29 mouse cellular contexts compared by ENCODE assay signal in genomic region chr1:37735932-37736331, GRCm38 (mm10). TPM values are rescaled to one million over a fixed set of nuclear protein-coding genes. Genes with fewer than 3 reads are reported as not detected.
"Had no signal": no experiment of that assay in that cellular context is flagged by ENCODE, and none has a peak within 500 bp of the region (broad histone marks: within the 10 kb centered on the region; RNA-seq: fewer than 3 reads in every experiment).

No protein-coding gene starts in this region.

- DNase-seq: left cerebral cortex, postnatal 4 days; liver; liver, embryonic 13.5 days; liver, postnatal 0 days; lung, adult 18-20 months; lung, adult 2 months; lung, embryonic 14.5 days; lung, postnatal 10 days; lung, postnatal 14 days; lung, postnatal 36 days; lung, postnatal 4 days; midbrain, embryonic 14.5 days had no signal

- H3K9me3 ChIP-seq: limb, embryonic 10.5 days; limb, embryonic 12.5 days; limb, embryonic 13.5 days; limb, embryonic 15.5 days; liver, embryonic 12.5 days; liver, embryonic 13.5 days; liver, embryonic 15.5 days; lung, embryonic 15.5 days; megakaryocyte, embryonic 14.5 days; midbrain, embryonic 10.5 days; midbrain, embryonic 12.5 days; midbrain, embryonic 13.5 days; midbrain, embryonic 15.5 days; neural tube, embryonic 12.5 days had no signal

- H3K36me3 ChIP-seq: limb, embryonic 10.5 days; limb, embryonic 12.5 days; limb, embryonic 13.5 days; limb, embryonic 15.5 days; liver, embryonic 12.5 days; liver, embryonic 13.5 days; liver, embryonic 15.5 days; lung, embryonic 15.5 days; midbrain, embryonic 10.5 days; midbrain, embryonic 12.5 days; midbrain, embryonic 13.5 days; midbrain, embryonic 15.5 days; neural tube, embryonic 12.5 days had no signal

- H3K27me3 ChIP-seq: limb, embryonic 12.5 days; limb, embryonic 13.5 days; limb, embryonic 15.5 days; liver, embryonic 12.5 days; liver, embryonic 13.5 days; liver, embryonic 15.5 days; lung, embryonic 15.5 days; megakaryocyte, embryonic 14.5 days; midbrain, embryonic 12.5 days; midbrain, embryonic 13.5 days; midbrain, embryonic 15.5 days; neural tube, embryonic 12.5 days had no signal

- H3K27ac ChIP-seq: limb, embryonic 10.5 days; limb, embryonic 12.5 days; limb, embryonic 13.5 days; limb, embryonic 15.5 days; liver, embryonic 12.5 days; liver, embryonic 13.5 days; liver, embryonic 14.5 days; liver, embryonic 15.5 days; lung, embryonic 15.5 days; macrophage; midbrain, embryonic 10.5 days; midbrain, embryonic 12.5 days; midbrain, embryonic 13.5 days; midbrain, embryonic 15.5 days; neural tube, embryonic 12.5 days had no signal

- H3K4me3 ChIP-seq: limb, embryonic 10.5 days; limb, embryonic 12.5 days; limb, embryonic 13.5 days; limb, embryonic 15.5 days; liver, embryonic 12.5 days; liver, embryonic 13.5 days; liver, embryonic 15.5 days; lung, embryonic 15.5 days; megakaryocyte, embryonic 14.5 days; midbrain, embryonic 10.5 days; midbrain, embryonic 12.5 days; midbrain, embryonic 13.5 days; midbrain, embryonic 15.5 days; myocyte; neural tube, embryonic 12.5 days had no signal

- H3K4me1 ChIP-seq: limb, embryonic 10.5 days; limb, embryonic 12.5 days; limb, embryonic 13.5 days; limb, embryonic 15.5 days; liver, embryonic 15.5 days; lung, embryonic 15.5 days; midbrain, embryonic 10.5 days; midbrain, embryonic 12.5 days; midbrain, embryonic 13.5 days; midbrain, embryonic 15.5 days; neural tube, embryonic 12.5 days had no signal

- H3K9ac ChIP-seq: limb, embryonic 12.5 days; limb, embryonic 13.5 days; limb, embryonic 15.5 days; liver, embryonic 12.5 days; liver, embryonic 13.5 days; liver, embryonic 14.5 days; liver, embryonic 15.5 days; liver, postnatal 0 days; lung, embryonic 14.5 days; lung, embryonic 15.5 days; midbrain, embryonic 12.5 days; midbrain, embryonic 13.5 days; midbrain, embryonic 15.5 days; neural tube, embryonic 12.5 days had no signal

RNA-seq across cellular contexts. Expression of gene 2010300C02Rik, which starts 16.0 kb away (rescaled TPM):
- total RNA-seq: monocyte, adult 5-6 weeks had no signal
- polyA plus RNA-seq: macrophage, myocyte had no signal
